Mouse (Mus musculus) urinary bladder, postnatal 10 days (tissue): ENCODE measurements around the gene Rcn2.

ENCODE experiments used
- DNase-seq: peaks from one replicate; pipeline ENCODE4 v3.0.0; 2022; ENCODE audit warnings: low spot score

Rcn2 gene

DNA sequence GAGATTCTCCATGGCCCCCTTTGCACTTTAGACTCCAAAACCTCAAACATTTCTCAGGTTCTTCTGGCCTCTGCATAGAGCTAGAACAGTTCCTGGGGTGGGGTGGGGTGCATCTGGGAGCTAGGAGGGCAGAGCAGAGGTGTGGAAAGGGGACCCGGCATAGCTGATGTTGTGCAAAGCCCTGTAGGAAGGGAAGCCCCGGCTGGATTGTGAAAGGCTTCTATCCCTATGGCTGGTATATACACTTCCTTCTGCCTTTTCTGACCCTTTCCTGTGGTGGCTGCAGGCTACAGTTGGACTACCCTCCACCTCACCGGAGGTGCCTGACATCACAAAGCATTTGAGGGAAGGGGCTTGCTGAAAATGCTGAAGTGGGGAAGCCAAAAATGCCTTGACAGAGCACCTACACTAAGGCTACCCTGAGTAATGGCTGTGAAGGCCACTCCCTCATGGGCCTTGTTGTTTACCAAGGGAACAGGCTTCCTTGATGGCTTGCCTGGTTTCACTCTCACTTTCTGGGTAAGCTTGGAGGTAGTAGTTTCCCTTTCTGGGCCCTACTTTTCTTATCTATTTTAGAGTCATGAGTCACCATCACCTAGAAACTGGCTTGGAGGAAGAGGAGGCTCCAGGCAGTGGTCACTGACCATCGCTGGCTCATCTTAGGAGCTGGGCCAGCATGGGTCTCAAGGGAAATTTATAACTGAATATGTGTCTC, 56.1 kb downstream of the Rcn2 start:
- no peak for DNase-seq

- DNase-seq: no peak
Measured at GRCm38 (mm10) chr9:56100041-56100522, 58.4 kb downstream of the Rcn2 start.

DNA sequence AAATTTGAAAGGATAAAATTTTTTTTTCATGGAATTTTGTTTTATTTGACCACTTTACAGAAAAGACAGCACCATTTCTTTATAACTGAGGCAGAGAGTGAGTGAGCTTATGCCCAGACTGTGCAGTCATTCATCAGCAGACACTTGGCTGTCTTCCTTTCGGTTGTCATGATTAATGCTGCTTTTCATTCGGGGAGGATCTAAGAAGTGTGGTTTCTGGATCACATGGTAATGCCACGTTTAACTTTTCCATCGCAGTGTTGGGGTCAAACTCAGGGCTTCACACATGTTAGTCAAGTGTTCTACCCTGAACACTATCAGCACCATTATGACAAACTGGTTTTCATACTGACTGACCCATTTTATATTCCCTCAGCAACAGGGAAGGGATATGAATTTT, 59.4 kb downstream of the Rcn2 start:
- DNase-seq: no peak

DNA sequence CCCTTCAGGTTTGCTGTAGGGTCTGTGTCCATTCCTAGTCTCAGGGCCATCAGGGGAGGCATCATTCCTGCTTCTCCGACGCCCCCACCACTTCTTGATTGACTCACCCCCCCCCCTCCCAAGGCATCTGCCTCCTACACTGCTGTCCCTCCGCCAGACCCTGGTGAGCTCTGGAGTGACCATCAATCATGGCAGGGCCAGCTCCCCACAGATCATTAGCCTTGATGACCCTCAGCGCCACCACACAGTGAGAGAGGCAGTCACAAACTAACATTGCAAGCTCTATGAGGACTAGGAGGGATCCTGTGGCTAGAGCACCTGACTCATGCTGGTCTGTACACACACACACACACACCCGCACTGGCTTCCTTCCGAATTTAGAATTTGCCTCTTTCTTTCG, 63.3 kb downstream of the Rcn2 start:
- no peak for DNase-seq

- DNase-seq: no peak
Measured at GRCm38 (mm10) chr9:56106274-56107072, 64.8 kb downstream of the Rcn2 start.

DNA sequence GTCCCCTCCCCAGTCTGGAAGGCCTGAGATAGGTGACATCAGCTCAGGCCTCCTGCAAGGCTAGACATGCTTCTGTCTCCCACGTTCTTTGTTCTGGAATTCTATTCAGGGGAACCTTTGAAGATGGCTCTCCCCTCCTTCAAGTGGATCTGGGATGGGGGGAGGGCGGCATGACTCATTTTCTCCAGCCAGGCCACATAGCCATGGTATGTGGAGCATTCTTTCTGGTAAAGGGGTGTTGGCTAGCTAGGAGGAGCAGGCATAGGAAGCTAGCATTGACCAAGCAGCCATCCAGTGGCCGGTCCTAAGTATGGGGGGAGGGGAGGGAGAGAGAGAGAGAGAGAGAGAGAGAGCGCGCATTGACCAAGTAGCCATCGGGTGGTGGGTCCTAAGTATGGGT, 65.9 kb downstream of the Rcn2 start:
- no peak for DNase-seq

GRCm38 (mm10) chr9:56108174-56108573, 66.5 kb downstream of the Rcn2 start:
- DNase-seq: no peak
